Mouse (Mus musculus): ENCODE data around the gene Syt5. TPM values are rescaled to one million over a fixed set of nuclear protein-coding genes. Genes with fewer than 3 reads are reported as not detected.

Gene Syt5
- polyA plus RNA-seq, 1 experiment from 2014 or later = 5.5 TPM

GRCm38 (mm10) chr7:4492284-4493224 lies 54.8 kb downstream of the Syt5 start:
- ATAC-seq (ENCODE audit: low FRiP score, low read depth) = peak; percentile 30; the same call in 1 of the 2 replicates
- no peak overlapping the region for H3K4me2 ChIP-seq (replicated peaks)
- H3K9me3 ChIP-seq = no peaks in the 10 kb centered on the region
- H3K9ac ChIP-seq = peak overlapping the region; percentile 25; the same call in 1 of the 2 replicates
- H3K4me3 ChIP-seq = no peak overlapping the region
- peaks cover 16% of the 10 kb centered on the region for H3K4me1 ChIP-seq
- H3K27me3 ChIP-seq = no peaks in the 10 kb centered on the region
- H3K36me3 ChIP-seq = peaks cover 85% of the 10 kb centered on the region
- H3K27ac ChIP-seq = no peak overlapping the region; the same call in 1 of the 2 replicates
- 73% methylated on average over 13 of the region's 13 CpGs for WGBS

DNA sequence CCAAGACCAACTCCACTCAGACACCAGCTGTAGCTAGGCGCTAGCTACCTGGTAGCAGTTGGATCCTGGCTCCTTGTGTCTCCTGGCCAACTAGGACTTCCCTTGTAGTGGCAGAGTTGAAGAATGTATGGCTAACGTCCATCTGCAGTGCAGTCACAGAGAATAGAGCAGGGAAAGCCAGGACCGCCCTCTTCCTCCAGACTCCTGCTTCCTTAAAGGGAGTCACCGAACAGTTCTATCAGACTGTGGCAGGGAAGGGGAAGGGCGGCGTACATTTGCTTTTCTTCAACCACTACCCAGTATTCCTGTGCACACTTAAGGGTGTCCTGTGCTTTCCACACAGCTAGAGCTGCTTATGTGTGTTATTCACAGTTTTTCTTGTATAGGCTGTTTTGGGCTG lies 56.0 kb downstream of the Syt5 start:
- WGBS = 88% methylated on average over 6 of the region's 6 CpGs
- no peak overlapping the region for H3K27ac ChIP-seq
- peaks cover 85% of the 10 kb centered on the region for H3K36me3 ChIP-seq
- H3K4me3 ChIP-seq = no peak overlapping the region
- no peak for ATAC-seq (ENCODE audit: low FRiP score, low read depth)
- no peaks in the 10 kb centered on the region for H3K9me3 ChIP-seq
- H3K4me2 ChIP-seq (replicated peaks) = no peak overlapping the region
- no peak overlapping the region for H3K9ac ChIP-seq
- peaks cover 13% of the 10 kb centered on the region for H3K4me1 ChIP-seq
- no peaks in the 10 kb centered on the region for H3K27me3 ChIP-seq

Small RNAs within 50 kb of the gene (microRNA-seq; reads per million reads assigned to microRNA genes)
- gene Gm23577 = not detected

Other genes with a start within 250 kb of the Syt5 start
- not detected in 2 replicates for gene Ncr1, start 209.8 kb downstream of the Syt5 start, polyA plus RNA-seq (2015; fragmentation: Nextera tagmentation; extraction: Ambion mirVana)
- 0.09 and 0.33 TPM in 2 replicates for gene Gp6, start 149.8 kb downstream of the Syt5 start, polyA plus RNA-seq (2015; fragmentation: Nextera tagmentation; extraction: Ambion mirVana)
- 29.2 and 32.1 TPM in 2 replicates for gene Rdh13, start 101.9 kb downstream of the Syt5 start, polyA plus RNA-seq (2015; fragmentation: Nextera tagmentation; extraction: Ambion mirVana)
- gene Eps8l1, start 86.9 kb downstream of the Syt5 start, polyA plus RNA-seq (2015; fragmentation: Nextera tagmentation; extraction: Ambion mirVana) = 5.9 and 6.3 TPM in 2 replicates
- gene Ppp1r12c, start 45.9 kb downstream of the Syt5 start, polyA plus RNA-seq (2015; fragmentation: Nextera tagmentation; extraction: Ambion mirVana) = 43.8 and 50.2 TPM in 2 replicates
- 298 and 309 TPM in 2 replicates for gene Tnnt1, start 31.2 kb downstream of the Syt5 start, polyA plus RNA-seq (2015; fragmentation: Nextera tagmentation; extraction: Ambion mirVana)
- gene Tnni3, start 23.3 kb downstream of the Syt5 start, polyA plus RNA-seq (2015; fragmentation: Nextera tagmentation; extraction: Ambion mirVana) = 4.9 and 5.5 TPM in 2 replicates
- 3.0 and 3.3 TPM in 2 replicates for gene Dnaaf3, start 15.1 kb downstream of the Syt5 start, polyA plus RNA-seq (2015; fragmentation: Nextera tagmentation; extraction: Ambion mirVana)
- gene Ptprh, start 56.5 kb upstream of the Syt5 start, polyA plus RNA-seq (2015; fragmentation: Nextera tagmentation; extraction: Ambion mirVana) = not detected in 2 replicates
- gene Tmem86b, start 83.9 kb upstream of the Syt5 start, polyA plus RNA-seq (2015; fragmentation: Nextera tagmentation; extraction: Ambion mirVana) = 1.2 and 1.3 TPM in 2 replicates
- 9.0 and 9.9 TPM in 2 replicates for gene Ppp6r1, start 111.5 kb upstream of the Syt5 start, polyA plus RNA-seq (2015; fragmentation: Nextera tagmentation; extraction: Ambion mirVana)
- 93.6 and 95.4 TPM in 2 replicates for gene Hspbp1, start 137.5 kb upstream of the Syt5 start, polyA plus RNA-seq (2015; fragmentation: Nextera tagmentation; extraction: Ambion mirVana)
- 2.2 and 2.3 TPM in 2 replicates for gene Brsk1, start 143.1 kb upstream of the Syt5 start, polyA plus RNA-seq (2015; fragmentation: Nextera tagmentation; extraction: Ambion mirVana)
- gene Tmem150b, start 177.7 kb upstream of the Syt5 start, polyA plus RNA-seq (2015; fragmentation: Nextera tagmentation; extraction: Ambion mirVana) = 0.13 TPM in 2 replicates
- 61.6 and 65.3 TPM in 2 replicates for gene Kmt5c, start 192.6 kb upstream of the Syt5 start, polyA plus RNA-seq (2015; fragmentation: Nextera tagmentation; extraction: Ambion mirVana)
- gene Cox6b2, start 205.6 kb upstream of the Syt5 start, polyA plus RNA-seq (2015; fragmentation: Nextera tagmentation; extraction: Ambion mirVana) = 67.5 and 68.6 TPM in 2 replicates
- not detected in 2 replicates for gene Fam71e2, start 223.8 kb upstream of the Syt5 start, polyA plus RNA-seq (2015; fragmentation: Nextera tagmentation; extraction: Ambion mirVana)
- gene Il11, start 235.3 kb upstream of the Syt5 start, polyA plus RNA-seq (2015; fragmentation: Nextera tagmentation; extraction: Ambion mirVana) = 0.26 and 0.39 TPM in 2 replicates
- not detected in 2 replicates for gene Tmem190, start 235.4 kb upstream of the Syt5 start, polyA plus RNA-seq (2015; fragmentation: Nextera tagmentation; extraction: Ambion mirVana)
- gene Tmem238, start 242.1 kb upstream of the Syt5 start, polyA plus RNA-seq (2015; fragmentation: Nextera tagmentation; extraction: Ambion mirVana) = 7.3 and 7.9 TPM in 2 replicates
- 290 and 292 TPM in 2 replicates for gene Rpl28, start 245.3 kb upstream of the Syt5 start, polyA plus RNA-seq (2015; fragmentation: Nextera tagmentation; extraction: Ambion mirVana)